Mouse (Mus musculus): ENCODE data around the gene Brinp3.
"Not testable (repeated sequence)": the region's sequence is repeated elsewhere in the genome, so short reads cannot be mapped to it uniquely, and the experiment has no call there.

Brinp3 gene

GRCm38 (mm10) chr1:146494681-146495331 lies at the start of gene Brinp3:
Gene Brinp3, plus strand, starts transcription at chr1:146494760.
- peak; percentile 30 for DNase-seq

- DNase-seq = peak; percentile 52
Observed at GRCm38 (mm10) chr1:146494221-146494620, 339 bp upstream of the Brinp3 start.

- peak; percentile 34 for DNase-seq
Observed at GRCm38 (mm10) chr1:146495386-146495785, 826 bp downstream of the Brinp3 start.

- DNase-seq = peak; percentile 49
Observed at GRCm38 (mm10) chr1:146497381-146498081, 3.0 kb downstream of the Brinp3 start.

GRCm38 (mm10) chr1:146498085-146498779 lies 3.7 kb downstream of the Brinp3 start:
- peak; percentile 40 for DNase-seq

- DNase-seq = no peak
Observed at GRCm38 (mm10) chr1:146498780-146499114, 4.2 kb downstream of the Brinp3 start.

GRCm38 (mm10) chr1:146515377-146515776 lies 20.8 kb downstream of the Brinp3 start:
- no peak for DNase-seq

GRCm38 (mm10) chr1:146523727-146524573 lies 29.4 kb downstream of the Brinp3 start:
- DNase-seq = no peak

- DNase-seq = no peak
Observed at GRCm38 (mm10) chr1:146528572-146528971, 34.0 kb downstream of the Brinp3 start.

GRCm38 (mm10) chr1:146546847-146547428 lies 52.4 kb downstream of the Brinp3 start:
- DNase-seq = peak; percentile 14

- DNase-seq = no peak
Observed at GRCm38 (mm10) chr1:146556982-146557381, 62.4 kb downstream of the Brinp3 start.

GRCm38 (mm10) chr1:146562144-146562543 lies 67.6 kb downstream of the Brinp3 start:
- no peak for DNase-seq

- DNase-seq = no peak
Observed at GRCm38 (mm10) chr1:146584181-146584580, 89.6 kb downstream of the Brinp3 start.

GRCm38 (mm10) chr1:146632895-146633294 lies 138.3 kb downstream of the Brinp3 start:
- no peak for DNase-seq

GRCm38 (mm10) chr1:146657214-146657613 lies 162.7 kb downstream of the Brinp3 start:
- DNase-seq = no peak

- no peak for DNase-seq
Observed at GRCm38 (mm10) chr1:146700724-146701123, 206.2 kb downstream of the Brinp3 start.

- DNase-seq = peak; percentile 9
Observed at GRCm38 (mm10) chr1:146719556-146719955, 225.0 kb downstream of the Brinp3 start.

- not testable (repeated sequence) for DNase-seq
Observed at GRCm38 (mm10) chr1:146724784-146725513, 230.4 kb downstream of the Brinp3 start.

GRCm38 (mm10) chr1:146751066-146751465 lies 256.5 kb downstream of the Brinp3 start:
- DNase-seq = no peak

GRCm38 (mm10) chr1:146783259-146783658 lies 288.7 kb downstream of the Brinp3 start:
- DNase-seq = no peak

GRCm38 (mm10) chr1:146787236-146787635 lies 292.7 kb downstream of the Brinp3 start:
- DNase-seq = no peak

GRCm38 (mm10) chr1:146792826-146793225 lies 298.3 kb downstream of the Brinp3 start:
- peak; percentile 52 for DNase-seq

Measured in right cerebral cortex, adult 18-20 months (tissue).